Mouse (Mus musculus) CD8-positive naive resting alpha-beta T cell, adult 2 months (primary cell): ENCODE data around the gene Efnb3.

Source experiments
- DNase-seq, 2 experiments: peaks; one replicate each; pipeline ENCODE4 v3.0.0; 2022; ENCODE audit warnings: low read depth in 2 of 2, low spot score in 2 of 2

Efnb3 gene

GRCm38 (mm10) chr11:69559851-69560765 is at the start of gene Efnb3:
TSS of gene Efnb3 (minus strand) at chr11:69560205.
- no peak for DNase-seq

GRCm38 (mm10) chr11:69609416-69609815 is 49.4 kb upstream of the Efnb3 start:
- DNase-seq: no peak

GRCm38 (mm10) chr11:69608525-69608924 is 48.5 kb upstream of the Efnb3 start:
- no peak for DNase-seq

- no peak for DNase-seq
Observed at GRCm38 (mm10) chr11:69606832-69607231, 46.8 kb upstream of the Efnb3 start.

- DNase-seq: no peak
Observed at GRCm38 (mm10) chr11:69606491-69606795, 46.4 kb upstream of the Efnb3 start.

GRCm38 (mm10) chr11:69605726-69606490 is 45.9 kb upstream of the Efnb3 start, which contains the start of gene Atp1b2:
TSS of gene Atp1b2 (minus strand) at chr11:69605942.
- DNase-seq: peak; percentile 34 to 39

GRCm38 (mm10) chr11:69604795-69605664 is 45.0 kb upstream of the Efnb3 start:
- DNase-seq: peak in 1 of 2 experiments; percentile 12

GRCm38 (mm10) chr11:69604347-69604746 is 44.3 kb upstream of the Efnb3 start:
- no peak for DNase-seq

GRCm38 (mm10) chr11:69603516-69603915 is 43.5 kb upstream of the Efnb3 start:
- DNase-seq: no peak

- no peak for DNase-seq
Observed at GRCm38 (mm10) chr11:69601768-69602167, 41.8 kb upstream of the Efnb3 start.

GRCm38 (mm10) chr11:69600098-69600497 is 40.1 kb upstream of the Efnb3 start:
- no peak for DNase-seq

- DNase-seq: no peak
Observed at GRCm38 (mm10) chr11:69599436-69599835, 39.4 kb upstream of the Efnb3 start.

- DNase-seq: no peak
Observed at GRCm38 (mm10) chr11:69594853-69595252, 34.8 kb upstream of the Efnb3 start.

- DNase-seq: no peak
Observed at GRCm38 (mm10) chr11:69592799-69593198, 32.8 kb upstream of the Efnb3 start.

GRCm38 (mm10) chr11:69591899-69592637 is 32.1 kb upstream of the Efnb3 start:
- no peak for DNase-seq

GRCm38 (mm10) chr11:69591424-69591823 is 31.4 kb upstream of the Efnb3 start:
- DNase-seq: no peak

- DNase-seq: no peak
Observed at GRCm38 (mm10) chr11:69590622-69591021, 30.6 kb upstream of the Efnb3 start.

- DNase-seq: no peak
Observed at GRCm38 (mm10) chr11:69589207-69589834, 29.3 kb upstream of the Efnb3 start.

GRCm38 (mm10) chr11:69585718-69586325 is 25.8 kb upstream of the Efnb3 start:
- DNase-seq: no peak

- no peak for DNase-seq
Observed at GRCm38 (mm10) chr11:69584937-69585336, 24.9 kb upstream of the Efnb3 start.
